Mouse (Mus musculus): ENCODE measurements around the gene Ube2d1. TPM values are rescaled to one million over a fixed set of nuclear protein-coding genes. Genes with fewer than 3 reads are reported as not detected.

The Ube2d1 gene
- 5.9 and 8.6 TPM in 2 replicates for polyA plus RNA-seq (2012; rRNA removed)

DNA sequence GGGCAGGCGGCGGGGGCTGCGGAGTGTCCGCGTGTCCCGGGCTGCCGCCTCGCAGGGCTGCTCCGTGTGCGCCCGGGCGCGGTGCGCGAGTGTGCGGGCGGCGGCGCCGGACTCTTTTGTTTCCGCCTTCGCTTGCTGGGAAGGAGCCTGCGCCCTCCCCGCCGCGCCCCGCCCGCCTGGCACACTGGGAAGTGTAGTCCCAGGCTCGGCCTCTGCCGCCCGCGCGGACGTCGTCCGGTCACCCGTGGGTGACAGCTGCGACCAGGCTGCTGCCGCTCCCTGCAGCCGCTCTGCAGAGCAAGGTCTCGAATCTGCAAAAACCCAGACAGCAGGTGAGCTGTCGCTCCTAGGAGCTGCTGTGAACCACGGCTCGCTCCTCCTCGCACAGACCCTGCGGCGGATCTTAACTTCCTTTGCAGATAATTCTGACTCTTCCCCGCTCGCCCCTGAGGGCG, at the start of gene Ube2d1:
TSS of gene Ube2d1 (minus strand) at position 137 of the 455 bp plus-strand sequence.
- Histone ChIP-seq H3K27me3 (ENCODE audit: control insufficient read depth, insufficient read depth, low read length) (no peaks in the 10 kb centered on the region), H3K4me3 (ENCODE audit: control insufficient read depth, low read depth, low read length) (peak within 1 kb of the TSS; percentile 77), H3K36me3 (ENCODE audit: control insufficient read depth, insufficient read depth, low read length) (no peaks in the 10 kb centered on the region), H3K27ac (ENCODE audit: control insufficient read depth, insufficient read depth, low read depth, low read length) (no peak within 1 kb of the TSS), H3K4me1 (ENCODE audit: control insufficient read depth, insufficient read depth, low read length) (no peaks in the 10 kb centered on the region)
- TF ChIP-seq POLR2A (IDR thresholded peaks at IDR 0.05; ENCODE audit: control insufficient read depth, low read depth, low read length) (peak; percentile 21; the same call in 1 of the 2 replicates), CTCF (IDR thresholded peaks at IDR 0.05; ENCODE audit: control insufficient read depth, insufficient read depth, insufficient replicate concordance, low read depth, low read length) (no peak)

DNA sequence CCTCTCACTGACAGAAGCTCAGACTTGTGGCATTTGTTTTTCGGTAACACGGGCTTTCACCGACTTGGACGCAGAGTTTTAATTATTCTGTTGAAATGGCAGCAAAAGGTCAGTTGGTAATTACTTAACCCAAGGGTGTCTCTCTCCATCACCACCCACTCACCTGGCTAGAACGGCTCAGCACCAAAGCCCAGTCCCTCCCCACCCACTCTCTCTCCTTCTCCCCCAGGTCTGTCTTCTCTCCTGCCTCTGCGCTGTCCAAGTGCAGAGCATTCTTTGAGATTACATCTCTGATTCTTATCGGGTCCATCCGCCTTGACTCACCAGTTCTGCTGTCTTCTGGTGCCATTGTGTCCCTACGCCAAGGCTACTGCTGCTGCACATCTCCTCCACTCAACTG, 47.8 kb upstream of the Ube2d1 start:
- TF ChIP-seq CTCF (IDR thresholded peaks at IDR 0.05; ENCODE audit: control insufficient read depth, insufficient read depth, insufficient replicate concordance, low read depth, low read length) (no peak), POLR2A (IDR thresholded peaks at IDR 0.05; ENCODE audit: control insufficient read depth, low read depth, low read length) (no peak)
- Histone ChIP-seq H3K36me3 (ENCODE audit: control insufficient read depth, insufficient read depth, low read length) (peaks cover 5% of the 10 kb centered on the region), H3K27ac (ENCODE audit: control insufficient read depth, insufficient read depth, low read depth, low read length) (no peak overlapping the region), H3K4me1 (ENCODE audit: control insufficient read depth, insufficient read depth, low read length) (no peaks in the 10 kb centered on the region), H3K27me3 (ENCODE audit: control insufficient read depth, insufficient read depth, low read length) (no peaks in the 10 kb centered on the region), H3K4me3 (ENCODE audit: control insufficient read depth, low read depth, low read length) (no peak overlapping the region)

DNA sequence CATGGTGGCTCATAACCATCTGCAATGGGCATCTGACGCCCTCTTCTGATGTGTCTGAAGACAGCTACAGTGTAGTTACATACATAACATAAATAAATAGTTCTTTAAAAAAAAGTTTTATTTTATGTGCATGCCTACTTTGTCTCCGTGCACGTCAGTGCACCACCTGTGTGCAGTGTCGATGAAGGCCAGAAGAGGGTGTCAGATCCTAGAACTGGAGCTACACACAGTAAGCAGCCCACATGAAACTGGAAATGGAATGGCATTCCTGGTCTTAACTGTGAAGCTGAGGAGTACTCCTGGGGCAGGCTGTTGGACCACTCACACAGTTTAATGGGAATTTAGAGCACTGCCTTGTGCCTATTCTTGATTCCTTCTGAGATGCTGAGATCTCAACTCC, 47.3 kb upstream of the Ube2d1 start:
- H3K36me3 ChIP-seq (ENCODE audit: control insufficient read depth, insufficient read depth, low read length): peaks cover 5% of the 10 kb centered on the region
- H3K27ac ChIP-seq (ENCODE audit: control insufficient read depth, insufficient read depth, low read depth, low read length): no peak overlapping the region
- TF ChIP-seq CTCF (IDR thresholded peaks at IDR 0.05; ENCODE audit: control insufficient read depth, insufficient read depth, insufficient replicate concordance, low read depth, low read length): no peak
- TF ChIP-seq POLR2A (IDR thresholded peaks at IDR 0.05; ENCODE audit: control insufficient read depth, low read depth, low read length): no peak
- no peak overlapping the region for H3K4me3 ChIP-seq (ENCODE audit: control insufficient read depth, low read depth, low read length)
- no peaks in the 10 kb centered on the region for H3K4me1 ChIP-seq (ENCODE audit: control insufficient read depth, insufficient read depth, low read length)
- no peaks in the 10 kb centered on the region for H3K27me3 ChIP-seq (ENCODE audit: control insufficient read depth, insufficient read depth, low read length)

DNA sequence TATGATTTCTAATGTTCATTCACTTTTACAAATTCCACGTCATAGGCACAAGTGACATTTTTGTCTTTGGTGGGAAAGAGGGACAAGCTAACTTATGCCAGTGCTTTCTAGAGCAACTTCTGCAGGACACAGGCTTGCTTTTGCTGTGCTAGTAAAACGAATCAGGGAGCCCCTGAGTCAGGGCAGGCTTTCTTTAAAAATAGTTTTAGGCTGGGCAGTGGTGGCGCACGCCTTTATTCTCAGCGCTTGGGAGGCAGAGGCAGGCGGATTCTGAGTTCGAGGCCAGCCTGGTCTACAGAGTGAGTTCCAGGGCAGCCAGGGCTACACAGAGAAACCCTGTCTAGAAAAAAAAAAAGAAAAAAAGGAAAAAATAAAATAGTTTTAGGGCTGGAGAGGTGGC, 46.8 kb upstream of the Ube2d1 start:
- H3K36me3 ChIP-seq (ENCODE audit: control insufficient read depth, insufficient read depth, low read length): peaks cover 5% of the 10 kb centered on the region
- H3K27me3 ChIP-seq (ENCODE audit: control insufficient read depth, insufficient read depth, low read length): no peaks in the 10 kb centered on the region
- TF ChIP-seq CTCF (IDR thresholded peaks at IDR 0.05; ENCODE audit: control insufficient read depth, insufficient read depth, insufficient replicate concordance, low read depth, low read length) (no peak), POLR2A (IDR thresholded peaks at IDR 0.05; ENCODE audit: control insufficient read depth, low read depth, low read length) (no peak)

DNA sequence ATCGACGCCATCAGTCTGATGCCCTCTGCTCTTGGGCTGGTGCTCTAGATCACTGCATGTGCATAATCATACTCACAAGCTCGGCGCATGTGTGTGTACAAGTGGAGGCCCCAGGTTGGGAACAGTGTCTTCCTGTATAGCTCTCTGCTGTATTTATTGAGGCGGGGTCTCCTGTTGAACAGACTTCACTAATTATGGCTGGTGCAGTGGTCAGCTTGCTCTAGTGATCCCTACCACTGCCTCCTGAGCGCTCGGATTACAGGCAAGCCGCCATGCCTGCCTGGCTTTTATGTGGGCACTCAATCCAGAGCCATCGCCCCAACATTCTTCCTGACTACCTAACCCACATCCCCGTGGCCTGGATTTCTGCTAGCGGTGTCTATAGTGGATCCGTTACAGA, 45.0 kb upstream of the Ube2d1 start:
- Histone ChIP-seq H3K4me1 (ENCODE audit: control insufficient read depth, insufficient read depth, low read length) (no peaks in the 10 kb centered on the region), H3K4me3 (ENCODE audit: control insufficient read depth, low read depth, low read length) (no peak overlapping the region), H3K27me3 (ENCODE audit: control insufficient read depth, insufficient read depth, low read length) (no peaks in the 10 kb centered on the region), H3K36me3 (ENCODE audit: control insufficient read depth, insufficient read depth, low read length) (peaks cover 2% of the 10 kb centered on the region), H3K27ac (ENCODE audit: control insufficient read depth, insufficient read depth, low read depth, low read length) (no peak overlapping the region)
- TF ChIP-seq POLR2A (IDR thresholded peaks at IDR 0.05; ENCODE audit: control insufficient read depth, low read depth, low read length): no peak
- TF ChIP-seq CTCF (IDR thresholded peaks at IDR 0.05; ENCODE audit: control insufficient read depth, insufficient read depth, insufficient replicate concordance, low read depth, low read length): no peak

More for the DNA sequence above, 46.8 kb upstream of the Ube2d1 start:
- H3K27ac ChIP-seq (ENCODE audit: control insufficient read depth, insufficient read depth, low read depth, low read length): no peak overlapping the region
- H3K4me3 ChIP-seq (ENCODE audit: control insufficient read depth, low read depth, low read length): no peak overlapping the region
- no peaks in the 10 kb centered on the region for H3K4me1 ChIP-seq (ENCODE audit: control insufficient read depth, insufficient read depth, low read length)

DNA sequence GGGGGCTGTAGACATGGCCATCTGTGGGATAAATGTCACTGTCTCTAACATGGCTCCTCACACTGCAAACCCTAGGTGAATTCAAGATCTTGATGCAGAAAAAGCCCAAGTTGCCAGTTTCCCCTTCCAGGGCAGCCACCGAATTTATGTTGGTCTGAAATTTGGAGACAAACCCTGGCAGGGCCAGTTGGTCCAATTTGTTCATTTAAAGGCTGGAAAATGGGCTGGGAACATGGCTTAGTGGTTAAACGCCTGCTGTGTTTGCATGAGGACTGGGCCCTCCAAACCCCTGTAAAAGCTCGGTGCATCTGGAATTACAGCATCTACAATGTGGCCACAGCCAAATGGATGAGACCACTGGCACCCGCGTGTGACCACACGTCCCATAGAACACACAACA, 44.2 kb upstream of the Ube2d1 start:
- no peaks in the 10 kb centered on the region for H3K4me1 ChIP-seq (ENCODE audit: control insufficient read depth, insufficient read depth, low read length)
- no peak overlapping the region for H3K27ac ChIP-seq (ENCODE audit: control insufficient read depth, insufficient read depth, low read depth, low read length)
- peaks cover 2% of the 10 kb centered on the region for H3K36me3 ChIP-seq (ENCODE audit: control insufficient read depth, insufficient read depth, low read length)
- no peak overlapping the region for H3K4me3 ChIP-seq (ENCODE audit: control insufficient read depth, low read depth, low read length)
- TF ChIP-seq CTCF (IDR thresholded peaks at IDR 0.05; ENCODE audit: control insufficient read depth, insufficient read depth, insufficient replicate concordance, low read depth, low read length) (no peak), POLR2A (IDR thresholded peaks at IDR 0.05; ENCODE audit: control insufficient read depth, low read depth, low read length) (no peak)
- H3K27me3 ChIP-seq (ENCODE audit: control insufficient read depth, insufficient read depth, low read length): no peaks in the 10 kb centered on the region

DNA sequence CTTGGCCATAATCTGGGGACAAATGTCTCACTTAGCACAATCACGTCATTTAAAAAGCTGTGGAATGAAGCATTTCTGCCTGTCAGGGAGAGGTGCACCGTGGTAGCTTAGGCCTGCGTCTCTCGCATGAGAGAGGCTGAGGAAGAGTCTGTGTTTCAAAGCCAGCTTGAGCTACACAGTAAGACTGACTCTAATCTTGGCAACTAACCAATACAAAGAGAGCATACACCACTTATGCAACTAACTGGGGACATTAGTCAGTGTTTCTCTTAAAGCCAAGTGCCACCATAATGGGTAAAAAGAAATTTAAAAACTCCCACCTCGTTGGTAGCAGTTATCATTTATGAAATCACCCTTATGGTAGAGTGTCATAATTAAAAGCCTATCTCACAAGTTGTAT, 43.8 kb upstream of the Ube2d1 start:
- Histone ChIP-seq H3K4me3 (ENCODE audit: control insufficient read depth, low read depth, low read length) (no peak overlapping the region), H3K27ac (ENCODE audit: control insufficient read depth, insufficient read depth, low read depth, low read length) (no peak overlapping the region), H3K4me1 (ENCODE audit: control insufficient read depth, insufficient read depth, low read length) (no peaks in the 10 kb centered on the region), H3K27me3 (ENCODE audit: control insufficient read depth, insufficient read depth, low read length) (no peaks in the 10 kb centered on the region), H3K36me3 (ENCODE audit: control insufficient read depth, insufficient read depth, low read length) (peaks cover 2% of the 10 kb centered on the region)
- TF ChIP-seq CTCF (IDR thresholded peaks at IDR 0.05; ENCODE audit: control insufficient read depth, insufficient read depth, insufficient replicate concordance, low read depth, low read length): no peak

DNA sequence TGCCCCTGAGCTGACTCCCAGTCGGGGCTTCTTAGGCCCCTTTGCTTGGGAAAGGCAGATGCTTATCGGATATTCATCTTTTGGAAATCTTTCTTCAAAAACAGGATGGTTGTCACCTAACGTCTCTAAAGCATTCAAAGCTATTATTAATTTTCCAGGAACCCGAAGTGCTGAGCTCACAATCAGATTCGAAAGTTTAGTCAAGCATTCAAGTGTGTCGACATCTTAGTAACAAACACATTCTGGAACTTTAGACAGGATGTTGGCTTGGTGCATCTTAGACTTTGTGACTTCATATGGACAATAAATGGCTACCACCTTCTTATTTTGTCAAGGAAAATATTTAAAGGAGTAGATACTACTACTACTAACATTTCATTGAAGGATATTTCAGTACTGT, 43.3 kb upstream of the Ube2d1 start:
- Histone ChIP-seq H3K4me3 (ENCODE audit: control insufficient read depth, low read depth, low read length) (no peak overlapping the region), H3K36me3 (ENCODE audit: control insufficient read depth, insufficient read depth, low read length) (peaks cover 2% of the 10 kb centered on the region), H3K27ac (ENCODE audit: control insufficient read depth, insufficient read depth, low read depth, low read length) (no peak overlapping the region), H3K4me1 (ENCODE audit: control insufficient read depth, insufficient read depth, low read length) (no peaks in the 10 kb centered on the region), H3K27me3 (ENCODE audit: control insufficient read depth, insufficient read depth, low read length) (no peaks in the 10 kb centered on the region)
- TF ChIP-seq CTCF (IDR thresholded peaks at IDR 0.05; ENCODE audit: control insufficient read depth, insufficient read depth, insufficient replicate concordance, low read depth, low read length): no peak
- no peak for TF ChIP-seq POLR2A (IDR thresholded peaks at IDR 0.05; ENCODE audit: control insufficient read depth, low read depth, low read length)
